ENCODE assay signal across 31 mouse cellular contexts in genomic region chr3:27839231-27839630, GRCm38 (mm10). TPM values are rescaled to one million over a fixed set of nuclear protein-coding genes. Genes with fewer than 3 reads are reported as not detected.
DNase-seq lines count a peak whose midpoint lies in the region; ATAC-seq and TF ChIP-seq lines count a peak whose summit lies in the region.
"Had no signal": no experiment of that assay in that cellular context is flagged by ENCODE, and none has a peak within 500 bp of the region (broad histone marks: within the 10 kb centered on the region; RNA-seq: fewer than 3 reads in every experiment).

No protein-coding gene starts in this region.

- H3K4me2 ChIP-seq in heart, embryonic 12.5 days: peak overlapping the region; percentile 55
- no peak overlapping the region for H3K4me2 ChIP-seq in intestine, embryonic 14.5 days (ENCODE audit: low read length)
- no peak overlapping the region for H3K4me2 ChIP-seq in intestine, postnatal 0 days (replicated peaks; ENCODE audit: low read depth)
- H3K4me2 ChIP-seq: embryonic facial prominence, embryonic 12.5 days; embryonic facial prominence, embryonic 15.5 days; hindbrain, embryonic 12.5 days; hindbrain, embryonic 15.5 days had no signal

- TF ChIP-seq CTCF in heart, adult 2 months (IDR thresholded peaks at IDR 0.05): no peak
- TF ChIP-seq CTCF in intestine, postnatal 0 days (IDR thresholded peaks at IDR 0.05; ENCODE audit: low read depth): no peak

- no peaks in the 10 kb centered on the region for H3K27me3 ChIP-seq in heart, adult 2 months (ENCODE audit: control insufficient read depth, insufficient read depth, low read length)
- H3K27me3 ChIP-seq in heart, embryonic 12.5 days (replicated peaks): no peaks in the 10 kb centered on the region
- H3K27me3 ChIP-seq in intestine, embryonic 14.5 days (replicated peaks; ENCODE audit: control insufficient read depth, insufficient read depth, low read length): no peaks in the 10 kb centered on the region
- no peaks in the 10 kb centered on the region for H3K27me3 ChIP-seq in intestine, postnatal 0 days (replicated peaks; ENCODE audit: control insufficient read depth, insufficient read depth, low read length)
- H3K27me3 ChIP-seq: embryonic facial prominence, embryonic 12.5 days; embryonic facial prominence, embryonic 15.5 days; hindbrain, embryonic 12.5 days; hindbrain, embryonic 15.5 days; intestine, embryonic 15.5 days; Patski had no signal

- H3K27ac ChIP-seq in heart, adult 2 months: no peak overlapping the region
- no peak overlapping the region for H3K27ac ChIP-seq in heart, embryonic 12.5 days (ENCODE audit: poor library complexity, severe bottlenecking)
- no peak overlapping the region for H3K27ac ChIP-seq in intestine, embryonic 14.5 days (ENCODE audit: low read depth)
- no peak overlapping the region for H3K27ac ChIP-seq in intestine, postnatal 0 days (ENCODE audit: low read depth, low read length)
- H3K27ac ChIP-seq: embryonic facial prominence, embryonic 15.5 days; gastrocnemius, adult 2 months; hindbrain, embryonic 12.5 days; hindbrain, embryonic 15.5 days; intestine, embryonic 15.5 days had no signal

- no peak for ATAC-seq in heart, embryonic 12.5 days (ENCODE audit: insufficient number of reproducible peaks, low FRiP score)
- ATAC-seq in intestine, embryonic 14.5 days (replicated peaks; ENCODE audit: low FRiP score, low TSS enrichment, low read depth): no peak
- ATAC-seq in intestine, postnatal 0 days: no peak
- ATAC-seq: forebrain, embryonic 14.5 days; forebrain, postnatal 0 days; intestine, embryonic 15.5 days; Patski had no signal

- H3K9me3 ChIP-seq in heart, embryonic 12.5 days (replicated peaks): no peaks in the 10 kb centered on the region
- H3K9me3 ChIP-seq in intestine, embryonic 14.5 days (ENCODE audit: control insufficient read depth, low read length): no peaks in the 10 kb centered on the region
- no peaks in the 10 kb centered on the region for H3K9me3 ChIP-seq in intestine, postnatal 0 days (ENCODE audit: control insufficient read depth)
- H3K9me3 ChIP-seq: embryonic facial prominence, embryonic 12.5 days; embryonic facial prominence, embryonic 15.5 days; hindbrain, embryonic 12.5 days; hindbrain, embryonic 15.5 days; intestine, embryonic 15.5 days had no signal

- WGBS in heart, adult 2 months: 60% methylated on average over 9 of the region's 9 CpGs
- WGBS in heart, embryonic 12.5 days: 25% methylated on average over 9 of the region's 9 CpGs
- WGBS in intestine, embryonic 14.5 days: 75% methylated on average over 9 of the region's 9 CpGs
- 67% methylated on average over 9 of the region's 9 CpGs for WGBS in intestine, postnatal 0 days

- no peak overlapping the region for H3K4me3 ChIP-seq in heart, adult 2 months
- H3K4me3 ChIP-seq in heart, embryonic 12.5 days: no peak overlapping the region
- H3K4me3 ChIP-seq in intestine, embryonic 14.5 days (ENCODE audit: low read depth, low read length): no peak overlapping the region
- H3K4me3 ChIP-seq in intestine, postnatal 0 days (ENCODE audit: low read depth, low read length): no peak overlapping the region
- H3K4me3 ChIP-seq: embryonic facial prominence, embryonic 12.5 days; embryonic facial prominence, embryonic 15.5 days; gastrocnemius, adult 2 months; hindbrain, embryonic 12.5 days; hindbrain, embryonic 15.5 days; intestine, embryonic 15.5 days had no signal

- TF ChIP-seq EP300 in heart, adult 2 months (IDR thresholded peaks at IDR 0.05; ENCODE audit: insufficient read depth, low read depth, low read length): no peak

- peak; percentile 76 for DNase-seq in heart, adult 11 months
- no peak for DNase-seq in heart, adult 2 months
- no peak for DNase-seq in heart, postnatal 25 days (ENCODE audit: low spot score)
- DNase-seq in intestine, embryonic 14.5 days (ENCODE audit: low spot score): peak; percentile 34
- DNase-seq: adrenal gland, postnatal 10 days; adrenal gland, postnatal 36 days; cerebellum, adult 18-20 months; cerebellum, adult 9-10 months; cerebellum, postnatal 14 days; forebrain, postnatal 0 days; gastrocnemius, adult 2 months; gastrocnemius, postnatal 14 days; heart, adult 18-20 months; kidney, adult 18-20 months; kidney, adult 9 months had no signal

- no peak overlapping the region for H3K9ac ChIP-seq in heart, adult 2 months (ENCODE audit: low read depth, low read length)
- H3K9ac ChIP-seq in heart, embryonic 12.5 days: no peak overlapping the region
- no peak overlapping the region for H3K9ac ChIP-seq in intestine, embryonic 14.5 days (ENCODE audit: low read length)
- no peak overlapping the region for H3K9ac ChIP-seq in intestine, postnatal 0 days (ENCODE audit: low read depth, low read length)
- H3K9ac ChIP-seq: embryonic facial prominence, embryonic 12.5 days; embryonic facial prominence, embryonic 15.5 days; forebrain, postnatal 0 days; hindbrain, embryonic 12.5 days; hindbrain, embryonic 15.5 days; intestine, embryonic 15.5 days had no signal

- peaks cover 2% of the 10 kb centered on the region; the same call in 1 of the 2 replicates for H3K4me1 ChIP-seq in heart, adult 2 months (ENCODE audit: control insufficient read depth, insufficient read depth, low read length)
- peaks cover 17% of the 10 kb centered on the region for H3K4me1 ChIP-seq in heart, embryonic 12.5 days (replicated peaks)
- H3K4me1 ChIP-seq in intestine, embryonic 14.5 days (replicated peaks; ENCODE audit: control insufficient read depth, insufficient read depth, low read length): 0 out of 2 replicates have a peak, but pooled peaks cover 5% of the 10 kb centered on the region
- no peaks in the 10 kb centered on the region for H3K4me1 ChIP-seq in intestine, postnatal 0 days (replicated peaks; ENCODE audit: control insufficient read depth, insufficient read depth, low read length)
- H3K4me1 ChIP-seq: embryonic facial prominence, embryonic 12.5 days; embryonic facial prominence, embryonic 15.5 days; hindbrain, embryonic 12.5 days; hindbrain, embryonic 15.5 days; intestine, embryonic 15.5 days had no signal

- no peaks in the 10 kb centered on the region for H3K36me3 ChIP-seq in heart, adult 2 months (ENCODE audit: control insufficient read depth, insufficient read depth, low read length)
- H3K36me3 ChIP-seq in heart, embryonic 12.5 days: no peaks in the 10 kb centered on the region
- no peaks in the 10 kb centered on the region for H3K36me3 ChIP-seq in intestine, embryonic 14.5 days (ENCODE audit: control insufficient read depth, insufficient read depth, low read length)
- no peaks in the 10 kb centered on the region for H3K36me3 ChIP-seq in intestine, postnatal 0 days (ENCODE audit: control insufficient read depth, insufficient read depth)
- H3K36me3 ChIP-seq: embryonic facial prominence, embryonic 12.5 days; embryonic facial prominence, embryonic 15.5 days; hindbrain, embryonic 12.5 days; hindbrain, embryonic 15.5 days; intestine, embryonic 15.5 days had no signal

- H3K79me2 ChIP-seq in heart, adult 2 months (replicated peaks; ENCODE audit: control insufficient read depth, insufficient read depth, low read length): no peaks in the 10 kb centered on the region

- no peak for TF ChIP-seq POLR2A in heart, adult 2 months (IDR thresholded peaks at IDR 0.05; ENCODE audit: insufficient read depth, low read depth, low read length)

- intact Hi-C loops in heart, adult 2 months (cut with DNase I): no loop called here
- intact Hi-C loops in heart, postnatal 25 days (cut with DNase I): no loop called here

RNA-seq across cellular contexts. Expression of gene Tmem212, which starts 56.9 kb away (rescaled TPM):
- not detected for total RNA-seq in heart, adult 2 months (2021)
- 4.9 TPM in 1 of 2 replicates, not detected in the other for polyA plus RNA-seq in heart, adult 2 months (2012; rRNA removed)
- not detected in 2 replicates for polyA plus RNA-seq in heart, embryonic 12.5 days (2016; fragmentation: Nextera tagmentation; extraction: Ambion mirVana)
- total RNA-seq in heart, postnatal 25 days (2021): not detected
- not detected in 2 replicates for polyA plus RNA-seq in intestine, embryonic 14.5 days (2014; fragmentation: Nextera tagmentation; extraction: Ambion mirVana)
- 0.29 TPM in 1 of 2 replicates, not detected in the other for polyA plus RNA-seq in intestine, postnatal 0 days (2015; fragmentation: Nextera tagmentation; extraction: Ambion mirVana)
- total RNA-seq: adrenal gland, adult 18-20 months; adrenal gland, postnatal 10 days; adrenal gland, postnatal 36 days; ES-E14; gastrocnemius, adult 2 months; gastrocnemius, postnatal 14 days; gastrocnemius, postnatal 4 days; hematopoietic stem cell, adult 5-6 weeks had no signal
- polyA plus RNA-seq: embryonic facial prominence, embryonic 12.5 days; forebrain, embryonic 11.5 days; forebrain, embryonic 14.5 days; frontal cortex, adult 2 months; heart, embryonic 16.5 days; hindbrain, embryonic 12.5 days; hindbrain, embryonic 15.5 days; intestine, embryonic 15.5 days had no signal

Comparison
In these comparisons a context has a peak if more than half of its experiments do, and no peak if none do; other contexts are left out.
1. DNase-seq: peak in heart, adult 11 months (single experiment) and intestine, embryonic 14.5 days (single experiment); none in heart, adult 2 months (0 of 2) and heart, postnatal 25 days (single experiment).